Mouse (Mus musculus) stomach, adult 2 months (tissue): Measurements from ENCODE around the gene Mllt3. TPM values are rescaled to one million over a fixed set of nuclear protein-coding genes. Genes with fewer than 3 reads are reported as not detected.

Experiments used
- polyA plus RNA-seq: library from polyadenylated mRNA; depleted of rRNA; stranded (reverse); fragments of >200 nt; gene quantifications from 2 replicates; pipeline ENCODE4 v1.2.3, GENCODE M21; 2012; rRNA removed

The Mllt3 gene
- polyA plus RNA-seq = 9.6 and 10.7 TPM in 2 replicates

DNA sequence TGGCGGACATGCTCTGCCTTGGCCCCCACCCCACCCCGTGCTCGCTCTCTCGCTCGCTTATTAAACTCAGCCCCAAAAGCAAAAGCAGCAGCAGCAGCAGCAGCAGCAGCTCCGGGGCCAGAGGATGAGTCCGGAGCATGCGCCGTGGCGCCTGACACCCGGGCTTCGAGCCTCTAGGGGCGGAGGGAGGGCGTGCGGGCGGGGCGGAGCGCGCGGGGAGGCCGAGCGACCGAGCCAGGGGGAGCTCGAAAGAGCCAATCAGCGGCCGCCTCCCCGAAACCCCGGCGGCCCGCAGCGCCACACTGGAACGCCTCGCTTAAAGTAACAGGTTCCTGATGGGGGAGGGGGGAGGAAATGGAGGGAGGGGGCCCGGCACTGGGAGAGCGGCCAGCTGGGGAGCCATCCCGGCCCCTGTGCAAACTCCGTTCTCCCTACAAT, at the start of gene Mllt3:
Gene Mllt3 (minus strand): TSS at position 149 of the 438 bp plus-strand sequence.

Other genes starting within 250 kb of the Mllt3 start
- gene Focad, start 61.3 kb upstream of the Mllt3 start, polyA plus RNA-seq = 2.1 and 2.5 TPM in 2 replicates